Mouse (Mus musculus): ENCODE results near the gene Thada.

GRCm38 (mm10) chr17:84260226-84260625 lies 205.8 kb downstream of the Thada start:
- TF ChIP-seq POLR2A (IDR thresholded peaks at IDR 0.05; ENCODE audit: borderline replicate concordance, insufficient read depth, low read length) (no peak), CTCF (IDR thresholded peaks at IDR 0.05; ENCODE audit: borderline replicate concordance, insufficient read depth, low read depth, low read length) (no peak)

Measured in cerebellum, adult 2 months (tissue).